Mouse (Mus musculus): ENCODE measurements around the gene Tmem178b. TPM values are rescaled to one million over a fixed set of nuclear protein-coding genes. Genes with fewer than 3 reads are reported as not detected.

Tmem178b gene
- polyA plus RNA-seq, 1 experiment from 2014 or later: not detected

GRCm38 (mm10) chr6:40064342-40064741 is 191.3 kb downstream of the Tmem178b start:
- H3K79me2 ChIP-seq (ENCODE audit: inconsistent target): no peaks in the 10 kb centered on the region
- 88% methylated on average over 2 of the region's 2 CpGs for WGBS (ENCODE audit: missing documents)
- H3K27ac ChIP-seq: no peak overlapping the region
- H3K36me3 ChIP-seq (ENCODE audit: inconsistent target): no peaks in the 10 kb centered on the region
- H3K4me3 ChIP-seq (ENCODE audit: inconsistent target): no peak overlapping the region

GRCm38 (mm10) chr6:40068467-40068866 is 195.4 kb downstream of the Tmem178b start:
- no peaks in the 10 kb centered on the region for H3K36me3 ChIP-seq (ENCODE audit: inconsistent target)
- no peaks in the 10 kb centered on the region for H3K79me2 ChIP-seq (ENCODE audit: inconsistent target)
- no peak overlapping the region for H3K27ac ChIP-seq
- WGBS (ENCODE audit: missing documents): 95% methylated on average over 6 of the region's 6 CpGs
- no peak overlapping the region for H3K4me3 ChIP-seq (ENCODE audit: inconsistent target)

- Histone ChIP-seq H3K4me3 (ENCODE audit: inconsistent target) (no peak overlapping the region), H3K36me3 (ENCODE audit: inconsistent target) (no peaks in the 10 kb centered on the region), H3K79me2 (ENCODE audit: inconsistent target) (no peaks in the 10 kb centered on the region), H3K27ac (no peak overlapping the region)
- WGBS (ENCODE audit: missing documents): 52% methylated on average over 3 of the region's 3 CpGs
These were observed 197.9 kb downstream of the Tmem178b start for GRCm38 (mm10) chr6:40071007-40071406.

GRCm38 (mm10) chr6:40076089-40076488 is 203.0 kb downstream of the Tmem178b start:
- Histone ChIP-seq H3K4me3 (ENCODE audit: inconsistent target) (no peak overlapping the region), H3K79me2 (ENCODE audit: inconsistent target) (no peaks in the 10 kb centered on the region), H3K27ac (no peak overlapping the region), H3K36me3 (ENCODE audit: inconsistent target) (no peaks in the 10 kb centered on the region)
- WGBS (ENCODE audit: missing documents): 50% methylated on average over 1 of the region's 1 CpGs

- Histone ChIP-seq H3K4me3 (ENCODE audit: inconsistent target) (no peak overlapping the region), H3K27ac (no peak overlapping the region), H3K36me3 (ENCODE audit: inconsistent target) (no peaks in the 10 kb centered on the region), H3K79me2 (ENCODE audit: inconsistent target) (no peaks in the 10 kb centered on the region)
- WGBS (ENCODE audit: missing documents): 85% methylated on average over 5 of the region's 5 CpGs
These were observed 203.7 kb downstream of the Tmem178b start for GRCm38 (mm10) chr6:40076670-40077313.

GRCm38 (mm10) chr6:40078353-40078752 is 205.3 kb downstream of the Tmem178b start:
- 100% methylated on average over 3 of the region's 3 CpGs for WGBS (ENCODE audit: missing documents)

GRCm38 (mm10) chr6:40083726-40084125 is 210.7 kb downstream of the Tmem178b start:
- Histone ChIP-seq H3K27ac (no peak overlapping the region), H3K36me3 (ENCODE audit: inconsistent target) (no peaks in the 10 kb centered on the region), H3K79me2 (ENCODE audit: inconsistent target) (no peaks in the 10 kb centered on the region), H3K4me3 (ENCODE audit: inconsistent target) (no peak overlapping the region)
- WGBS (ENCODE audit: missing documents): 90% methylated on average over 3 of the region's 3 CpGs

More at GRCm38 (mm10) chr6:40078353-40078752, 205.3 kb downstream of the Tmem178b start:
- Histone ChIP-seq H3K4me3 (ENCODE audit: inconsistent target) (no peak overlapping the region), H3K79me2 (ENCODE audit: inconsistent target) (no peaks in the 10 kb centered on the region), H3K27ac (no peak overlapping the region), H3K36me3 (ENCODE audit: inconsistent target) (no peaks in the 10 kb centered on the region)

- Histone ChIP-seq H3K79me2 (ENCODE audit: inconsistent target) (no peaks in the 10 kb centered on the region), H3K27ac (no peak overlapping the region), H3K4me3 (ENCODE audit: inconsistent target) (no peak overlapping the region), H3K36me3 (ENCODE audit: inconsistent target) (no peaks in the 10 kb centered on the region)
- 51% methylated on average over 5 of the region's 5 CpGs for WGBS (ENCODE audit: missing documents)
These were observed 218.2 kb downstream of the Tmem178b start for GRCm38 (mm10) chr6:40091250-40091651.

GRCm38 (mm10) chr6:40098498-40098897 is 225.4 kb downstream of the Tmem178b start:
- Histone ChIP-seq H3K36me3 (ENCODE audit: inconsistent target) (no peaks in the 10 kb centered on the region), H3K79me2 (ENCODE audit: inconsistent target) (no peaks in the 10 kb centered on the region), H3K27ac (no peak overlapping the region), H3K4me3 (ENCODE audit: inconsistent target) (no peak overlapping the region)
- 74% methylated on average over 2 of the region's 2 CpGs for WGBS (ENCODE audit: missing documents)

GRCm38 (mm10) chr6:40101785-40102184 is 228.7 kb downstream of the Tmem178b start:
- Histone ChIP-seq H3K36me3 (ENCODE audit: inconsistent target) (no peaks in the 10 kb centered on the region), H3K4me3 (ENCODE audit: inconsistent target) (no peak overlapping the region), H3K79me2 (ENCODE audit: inconsistent target) (no peaks in the 10 kb centered on the region), H3K27ac (no peak overlapping the region)
- WGBS (ENCODE audit: missing documents): 79% methylated on average over 4 of the region's 4 CpGs

- H3K79me2 ChIP-seq (ENCODE audit: inconsistent target): no peaks in the 10 kb centered on the region
- H3K27ac ChIP-seq: no peak overlapping the region
- H3K36me3 ChIP-seq (ENCODE audit: inconsistent target): no peaks in the 10 kb centered on the region
- WGBS (ENCODE audit: missing documents): 64% methylated on average over 4 of the region's 4 CpGs
- H3K4me3 ChIP-seq (ENCODE audit: inconsistent target): no peak overlapping the region
These were observed 229.8 kb downstream of the Tmem178b start for GRCm38 (mm10) chr6:40102863-40103262.

- Histone ChIP-seq H3K36me3 (ENCODE audit: inconsistent target) (no peaks in the 10 kb centered on the region), H3K79me2 (ENCODE audit: inconsistent target) (no peaks in the 10 kb centered on the region), H3K27ac (no peak overlapping the region), H3K4me3 (ENCODE audit: inconsistent target) (no peak overlapping the region)
- 19% methylated on average over 5 of the region's 5 CpGs for WGBS (ENCODE audit: missing documents)
These were observed 237.0 kb downstream of the Tmem178b start for GRCm38 (mm10) chr6:40110029-40110428.

- H3K79me2 ChIP-seq (ENCODE audit: inconsistent target): no peaks in the 10 kb centered on the region
- H3K36me3 ChIP-seq (ENCODE audit: inconsistent target): no peaks in the 10 kb centered on the region
- 94% methylated on average over 2 of the region's 2 CpGs for WGBS (ENCODE audit: missing documents)
- no peak overlapping the region for H3K4me3 ChIP-seq (ENCODE audit: inconsistent target)
- H3K27ac ChIP-seq: no peak overlapping the region
These were observed 237.7 kb downstream of the Tmem178b start for GRCm38 (mm10) chr6:40110729-40111128.

GRCm38 (mm10) chr6:40112488-40112887 is 239.4 kb downstream of the Tmem178b start:
- H3K4me3 ChIP-seq (ENCODE audit: inconsistent target): no peak overlapping the region
- H3K79me2 ChIP-seq (ENCODE audit: inconsistent target): no peaks in the 10 kb centered on the region
- WGBS (ENCODE audit: missing documents): 86% methylated on average over 10 of the region's 10 CpGs

GRCm38 (mm10) chr6:40116225-40116624 is 243.2 kb downstream of the Tmem178b start:
- Histone ChIP-seq H3K27ac (no peak overlapping the region), H3K36me3 (ENCODE audit: inconsistent target) (no peaks in the 10 kb centered on the region), H3K79me2 (ENCODE audit: inconsistent target) (no peaks in the 10 kb centered on the region), H3K4me3 (ENCODE audit: inconsistent target) (no peak overlapping the region)
- WGBS (ENCODE audit: missing documents): 81% methylated on average over 3 of the region's 3 CpGs

More at GRCm38 (mm10) chr6:40112488-40112887, 239.4 kb downstream of the Tmem178b start:
- Histone ChIP-seq H3K36me3 (ENCODE audit: inconsistent target) (no peaks in the 10 kb centered on the region), H3K27ac (no peak overlapping the region)

- WGBS (ENCODE audit: missing documents): 90% methylated on average over 2 of the region's 2 CpGs
- no peaks in the 10 kb centered on the region for H3K36me3 ChIP-seq (ENCODE audit: inconsistent target)
- no peak overlapping the region for H3K4me3 ChIP-seq (ENCODE audit: inconsistent target)
- H3K79me2 ChIP-seq (ENCODE audit: inconsistent target): no peaks in the 10 kb centered on the region
- H3K27ac ChIP-seq: no peak overlapping the region
These were observed 247.1 kb downstream of the Tmem178b start for GRCm38 (mm10) chr6:40120176-40120575.

Measured in macrophage (primary cell).